10 mouse cellular contexts compared by ENCODE assay signal in the genomic region with DNA sequence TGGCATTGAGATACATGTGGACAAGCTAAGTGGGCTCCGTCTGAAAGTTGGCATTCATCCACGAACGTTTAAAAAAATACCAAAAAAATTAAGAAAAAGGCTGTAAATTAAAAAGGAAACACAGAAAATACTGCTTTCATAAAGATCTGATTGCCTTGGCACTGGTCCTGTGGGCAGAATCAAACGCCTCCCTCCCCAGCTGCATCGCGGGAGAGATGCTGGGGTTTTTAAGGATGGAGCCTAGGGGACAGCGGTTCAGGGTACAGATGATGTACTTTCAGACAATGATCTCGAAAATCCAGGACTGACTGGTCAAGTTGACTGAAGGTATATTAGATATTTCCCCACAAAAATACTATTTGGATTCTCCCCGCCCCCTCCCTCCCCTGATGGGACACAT. TPM values are rescaled to one million over a fixed set of nuclear protein-coding genes. Genes with fewer than 3 reads are reported as not detected.
DNase-seq lines count a peak whose midpoint lies in the region; ATAC-seq and TF ChIP-seq lines count a peak whose summit lies in the region.
"Had no signal": no experiment of that assay in that cellular context is flagged by ENCODE, and none has a peak within 500 bp of the region (broad histone marks: within the 10 kb centered on the region; RNA-seq: fewer than 3 reads in every experiment).

No protein-coding gene starts in this region.

- no peak for ATAC-seq in forebrain, postnatal 0 days
- no peak for ATAC-seq in hindbrain, embryonic 15.5 days (ENCODE audit: low FRiP score, low read depth)
- ATAC-seq in hindbrain, embryonic 11.5 days (ENCODE audit: low FRiP score): no peak
- no peak for ATAC-seq in lung, postnatal 0 days
- no peak for ATAC-seq in midbrain, embryonic 16.5 days
- no peak for ATAC-seq in megakaryocyte, adult 5-6 weeks (ENCODE audit: poor library complexity, severe bottlenecking)

- H3K9me3 ChIP-seq in forebrain, postnatal 0 days (ENCODE audit: low read length): no peaks in the 10 kb centered on the region
- no peaks in the 10 kb centered on the region for H3K9me3 ChIP-seq in forebrain, embryonic 10.5 days
- H3K9me3 ChIP-seq in hindbrain, embryonic 15.5 days: no peaks in the 10 kb centered on the region
- H3K9me3 ChIP-seq in hindbrain, embryonic 11.5 days (ENCODE audit: control insufficient read depth, low read length): no peaks in the 10 kb centered on the region
- H3K9me3 ChIP-seq in lung, postnatal 0 days (ENCODE audit: low read length): no peaks in the 10 kb centered on the region
- no peaks in the 10 kb centered on the region for H3K9me3 ChIP-seq in midbrain, embryonic 16.5 days (replicated peaks; ENCODE audit: control insufficient read depth, low read length, poor library complexity, severe bottlenecking)
- H3K9me3 ChIP-seq: embryonic facial prominence, embryonic 12.5 days; liver, embryonic 15.5 days had no signal

- no peak for TF ChIP-seq CTCF in forebrain, postnatal 0 days (IDR thresholded peaks at IDR 0.05; ENCODE audit: low read depth)
- no peak for TF ChIP-seq CTCF in lung, postnatal 0 days (IDR thresholded peaks at IDR 0.05)

- H3K36me3 ChIP-seq in forebrain, postnatal 0 days (ENCODE audit: insufficient read depth): peaks cover 11% of the 10 kb centered on the region
- peaks cover 33% of the 10 kb centered on the region for H3K36me3 ChIP-seq in forebrain, embryonic 10.5 days (replicated peaks)
- peaks cover 6% of the 10 kb centered on the region; the same call in 1 of the 2 replicates for H3K36me3 ChIP-seq in hindbrain, embryonic 15.5 days
- no peaks in the 10 kb centered on the region for H3K36me3 ChIP-seq in hindbrain, embryonic 11.5 days (ENCODE audit: control insufficient read depth, insufficient read depth, low read length)
- no peaks in the 10 kb centered on the region for H3K36me3 ChIP-seq in lung, postnatal 0 days (ENCODE audit: insufficient read depth, low read length)
- H3K36me3 ChIP-seq in midbrain, embryonic 16.5 days (ENCODE audit: control insufficient read depth, insufficient read depth, low read length): peaks cover 10% of the 10 kb centered on the region; the same call in 1 of the 2 replicates
- H3K36me3 ChIP-seq: liver, embryonic 15.5 days had no signal

- H3K4me1 ChIP-seq in forebrain, postnatal 0 days (ENCODE audit: insufficient read depth): peaks cover 27% of the 10 kb centered on the region; the same call in 1 of the 2 replicates
- peaks cover 57% of the 10 kb centered on the region for H3K4me1 ChIP-seq in forebrain, embryonic 10.5 days
- peaks cover 71% of the 10 kb centered on the region for H3K4me1 ChIP-seq in hindbrain, embryonic 15.5 days (replicated peaks)
- H3K4me1 ChIP-seq in hindbrain, embryonic 11.5 days (replicated peaks; ENCODE audit: control insufficient read depth, insufficient read depth, low read length): peaks cover 20% of the 10 kb centered on the region
- no peaks in the 10 kb centered on the region for H3K4me1 ChIP-seq in lung, postnatal 0 days (ENCODE audit: insufficient read depth, low read depth, low read length)
- peaks cover 58% of the 10 kb centered on the region for H3K4me1 ChIP-seq in midbrain, embryonic 16.5 days (ENCODE audit: control insufficient read depth, insufficient read depth, low read length)
- H3K4me1 ChIP-seq: liver, embryonic 15.5 days had no signal

- no peaks in the 10 kb centered on the region for H3K27me3 ChIP-seq in forebrain, postnatal 0 days (ENCODE audit: insufficient read depth, low read length)
- peaks cover 7% of the 10 kb centered on the region; the same call in 1 of the 2 replicates for H3K27me3 ChIP-seq in forebrain, embryonic 10.5 days (ENCODE audit: poor library complexity, severe bottlenecking)
- H3K27me3 ChIP-seq in hindbrain, embryonic 15.5 days: no peaks in the 10 kb centered on the region
- no peaks in the 10 kb centered on the region for H3K27me3 ChIP-seq in hindbrain, embryonic 11.5 days (ENCODE audit: control insufficient read depth, insufficient read depth, low read length)
- no peaks in the 10 kb centered on the region for H3K27me3 ChIP-seq in lung, postnatal 0 days (replicated peaks; ENCODE audit: insufficient read depth, low read length)
- no peaks in the 10 kb centered on the region for H3K27me3 ChIP-seq in midbrain, embryonic 16.5 days (ENCODE audit: control insufficient read depth, insufficient read depth, low read depth, low read length)
- H3K27me3 ChIP-seq: embryonic facial prominence, embryonic 12.5 days had no signal

- WGBS in forebrain, postnatal 0 days: 60% methylated on average over 9 of the region's 9 CpGs
- WGBS in forebrain, embryonic 10.5 days: 87% methylated on average over 9 of the region's 9 CpGs
- 69% methylated on average over 9 of the region's 9 CpGs for WGBS in hindbrain, embryonic 15.5 days
- whole genome bisulfite sequencing in hindbrain, embryonic 11.5 days: 89% methylated on average over 9 of the region's 9 CpGs
- 90% methylated on average over 9 of the region's 9 CpGs for WGBS in lung, postnatal 0 days
- 64% methylated on average over 9 of the region's 9 CpGs for WGBS in midbrain, embryonic 16.5 days

- H3K4me3 ChIP-seq in forebrain, postnatal 0 days (ENCODE audit: low read depth, low read length): no peak overlapping the region
- H3K4me3 ChIP-seq in forebrain, embryonic 10.5 days: no peak overlapping the region
- no peak overlapping the region for H3K4me3 ChIP-seq in hindbrain, embryonic 15.5 days
- H3K4me3 ChIP-seq in hindbrain, embryonic 11.5 days (ENCODE audit: low read depth, low read length): no peak overlapping the region
- peak overlapping the region; percentile 41; the same call in 1 of the 2 replicates for H3K4me3 ChIP-seq in lung, postnatal 0 days (ENCODE audit: low read depth, low read length)
- no peak overlapping the region for H3K4me3 ChIP-seq in midbrain, embryonic 16.5 days (ENCODE audit: low read depth, low read length)

- peak overlapping the region; percentile 74; the same call in 1 of the 2 replicates for H3K27ac ChIP-seq in forebrain, postnatal 0 days (ENCODE audit: low read depth, low read length)
- H3K27ac ChIP-seq in forebrain, embryonic 10.5 days: no peak overlapping the region
- no peak overlapping the region for H3K27ac ChIP-seq in hindbrain, embryonic 15.5 days (replicated peaks)
- no peak overlapping the region for H3K27ac ChIP-seq in hindbrain, embryonic 11.5 days (ENCODE audit: low read depth, low read length)
- H3K27ac ChIP-seq in lung, postnatal 0 days (ENCODE audit: low read length): no peak overlapping the region
- H3K27ac ChIP-seq in midbrain, embryonic 16.5 days (ENCODE audit: low read length): no peak overlapping the region; the same call in 1 of the 2 replicates
- H3K27ac ChIP-seq: liver, embryonic 15.5 days had no signal

- no peak for TF ChIP-seq EP300 in lung, postnatal 0 days (IDR thresholded peaks at IDR 0.05)

- H3K9ac ChIP-seq in forebrain, postnatal 0 days: peak overlapping the region; percentile 56; the same call in 1 of the 2 replicates
- no peak overlapping the region for H3K9ac ChIP-seq in hindbrain, embryonic 15.5 days
- H3K9ac ChIP-seq in hindbrain, embryonic 11.5 days (ENCODE audit: low read depth, low read length): no peak overlapping the region
- H3K9ac ChIP-seq in lung, postnatal 0 days (replicated peaks; ENCODE audit: low read depth): no peak overlapping the region
- peak overlapping the region; percentile 44; the same call in 1 of the 2 replicates for H3K9ac ChIP-seq in midbrain, embryonic 16.5 days (ENCODE audit: low read depth, low read length)
- H3K9ac ChIP-seq: liver, embryonic 15.5 days had no signal

- H3K4me2 ChIP-seq in forebrain, postnatal 0 days (ENCODE audit: low read depth): peak overlapping the region; percentile 49; the same call in 1 of the 2 replicates
- H3K4me2 ChIP-seq in hindbrain, embryonic 15.5 days: peak overlapping the region; percentile 48; the same call in 1 of the 2 replicates
- no peak overlapping the region for H3K4me2 ChIP-seq in hindbrain, embryonic 11.5 days (replicated peaks; ENCODE audit: low read depth, low read length)
- peak overlapping the region; percentile 67 for H3K4me2 ChIP-seq in lung, postnatal 0 days (replicated peaks; ENCODE audit: low read depth, low read length)
- peak overlapping the region; percentile 55 for H3K4me2 ChIP-seq in midbrain, embryonic 16.5 days (ENCODE audit: low read length)

- DNase-seq in forebrain, postnatal 0 days: peak; percentile 61
- no peak for DNase-seq in forebrain, embryonic 10.5 days (ENCODE audit: extremely low spot score, low spot score)
- DNase-seq in hindbrain, embryonic 11.5 days (ENCODE audit: low spot score): no peak
- DNase-seq in lung, postnatal 0 days (ENCODE audit: low spot score): no peak
- no peak for DNase-seq in lung, postnatal 14 days

RNA-seq across cellular contexts. Expression of gene Basp1, which starts 49.9 kb away (rescaled TPM):
- 1,159 and 1,218 TPM in 2 replicates for total RNA-seq in forebrain, postnatal 0 days (2014; rRNA removed)
- 485 and 513 TPM in 2 replicates for polyA plus RNA-seq in forebrain, postnatal 0 days (2015; fragmentation: Nextera tagmentation; extraction: Ambion mirVana)
- 30.6 and 35.0 TPM in 2 replicates for polyA plus RNA-seq in forebrain, embryonic 10.5 days (2016; fragmentation: Nextera tagmentation; extraction: Ambion mirVana)
- polyA plus RNA-seq in hindbrain, embryonic 15.5 days (2015; fragmentation: Nextera tagmentation; extraction: Ambion mirVana): 376 and 413 TPM in 2 replicates
- polyA plus RNA-seq in hindbrain, embryonic 11.5 days (2014; fragmentation: Nextera tagmentation; extraction: Ambion mirVana): 130 and 214 TPM in 2 replicates
- polyA plus RNA-seq in lung, postnatal 0 days (2015; fragmentation: Nextera tagmentation; extraction: Ambion mirVana): 7.1 and 8.7 TPM in 2 replicates
- polyA plus RNA-seq in midbrain, embryonic 16.5 days (2015; fragmentation: Nextera tagmentation; extraction: Ambion mirVana): 213 and 240 TPM in 2 replicates
- total RNA-seq in megakaryocyte, adult 5-6 weeks (2015): 4.0 and 4.4 TPM in 2 replicates
- total RNA-seq in megakaryocyte, adult 5-6 weeks (2017): 5.8 and 6.8 TPM in 2 replicates

Comparison
In these comparisons a context has a peak if more than half of its experiments do, and no peak if none do; other contexts are left out.
1. H3K9ac ChIP-seq: peak in forebrain, postnatal 0 days (single experiment) and midbrain, embryonic 16.5 days (single experiment); none in hindbrain, embryonic 15.5 days (single experiment), hindbrain, embryonic 11.5 days (single experiment) and lung, postnatal 0 days (single experiment).